Mouse (Mus musculus) CD4-positive, CD25-positive, alpha-beta regulatory T cell (primary cell): Measurements from ENCODE around the gene AW549877. TPM values are rescaled to one million over a fixed set of nuclear protein-coding genes. Genes with fewer than 3 reads are reported as not detected.

Experiments used
- polyA plus RNA-seq: library from polyadenylated mRNA; unstranded; fragments of 100-300 nt; shearing (Covaris generic); gene quantifications from one replicate; pipeline ENCODE4 v1.2.1, GENCODE M21; 2017

AW549877 gene
- 46.4 TPM for polyA plus RNA-seq

DNA sequence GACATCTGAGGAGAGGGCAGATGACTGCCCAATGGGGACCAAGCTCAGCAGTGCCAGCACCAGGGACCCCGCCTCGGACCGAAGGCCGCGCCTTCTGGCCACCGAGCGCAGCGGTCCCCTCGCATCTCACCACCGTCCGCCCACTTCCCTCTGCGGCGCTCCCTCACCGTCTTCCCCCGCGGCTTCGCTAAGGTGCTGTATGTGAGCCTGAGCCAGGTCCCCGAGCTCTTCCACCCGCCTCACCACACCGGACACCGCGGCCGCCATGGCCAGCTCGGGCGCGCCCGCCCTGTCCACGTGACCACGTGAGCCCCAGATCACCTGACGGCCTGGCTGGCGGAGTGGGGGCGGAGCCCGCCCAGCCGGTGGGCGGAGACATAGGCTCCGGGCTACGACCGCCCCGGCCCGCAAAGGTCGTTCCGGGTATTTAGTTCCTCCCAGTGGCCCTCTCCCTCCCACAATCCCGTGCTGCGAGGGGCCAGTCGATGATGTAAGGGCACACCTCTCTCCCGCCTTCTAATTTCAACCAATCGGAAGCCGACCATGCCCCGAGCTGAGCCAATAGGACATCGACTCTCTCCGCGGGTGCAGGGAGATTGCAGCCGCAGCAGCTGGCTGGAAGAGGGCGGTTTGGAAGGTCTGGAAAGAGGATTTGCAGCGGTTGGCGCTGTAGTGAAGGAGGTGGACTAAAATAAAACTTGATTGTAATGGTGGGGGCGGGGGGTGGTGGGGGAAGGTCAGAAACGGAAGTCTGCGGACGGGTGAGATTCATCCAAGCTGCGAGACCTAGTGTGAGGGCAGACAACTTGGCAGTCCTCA lies at the start of gene AW549877:
AW549877 (minus strand) TSS at position 297 of the 819 bp plus-strand sequence.

DNA sequence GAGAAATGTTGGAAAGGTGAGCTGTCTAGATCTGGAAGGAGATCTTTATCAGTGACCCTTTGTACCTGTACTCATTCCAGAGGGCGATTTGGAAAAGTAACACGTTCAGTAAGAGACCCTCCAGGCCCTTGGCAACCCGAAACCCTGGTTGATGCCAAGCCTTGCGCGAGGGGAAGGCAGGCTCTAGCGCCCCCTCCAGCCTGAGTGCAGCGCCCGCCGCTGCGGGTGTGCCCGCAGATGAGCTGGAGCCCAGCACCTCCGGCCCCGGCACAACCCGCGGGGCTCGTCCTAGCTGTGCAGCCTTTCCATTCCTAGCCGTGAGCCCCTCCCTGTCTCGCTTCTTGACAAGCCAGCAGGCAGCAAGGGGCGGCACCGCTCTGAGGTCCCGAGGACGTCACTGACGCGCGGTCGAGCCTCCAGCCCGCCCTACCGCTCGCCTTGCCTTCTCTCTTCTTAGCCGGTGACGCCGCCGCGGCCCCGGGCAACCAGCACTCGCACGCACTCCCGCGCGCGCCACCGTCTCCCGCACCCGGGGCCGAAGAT lies 30.8 kb upstream of the AW549877 start, which contains the start of gene Oxct1:
Oxct1 (plus strand) TSS at position 153 of the 543 bp plus-strand sequence.

DNA sequence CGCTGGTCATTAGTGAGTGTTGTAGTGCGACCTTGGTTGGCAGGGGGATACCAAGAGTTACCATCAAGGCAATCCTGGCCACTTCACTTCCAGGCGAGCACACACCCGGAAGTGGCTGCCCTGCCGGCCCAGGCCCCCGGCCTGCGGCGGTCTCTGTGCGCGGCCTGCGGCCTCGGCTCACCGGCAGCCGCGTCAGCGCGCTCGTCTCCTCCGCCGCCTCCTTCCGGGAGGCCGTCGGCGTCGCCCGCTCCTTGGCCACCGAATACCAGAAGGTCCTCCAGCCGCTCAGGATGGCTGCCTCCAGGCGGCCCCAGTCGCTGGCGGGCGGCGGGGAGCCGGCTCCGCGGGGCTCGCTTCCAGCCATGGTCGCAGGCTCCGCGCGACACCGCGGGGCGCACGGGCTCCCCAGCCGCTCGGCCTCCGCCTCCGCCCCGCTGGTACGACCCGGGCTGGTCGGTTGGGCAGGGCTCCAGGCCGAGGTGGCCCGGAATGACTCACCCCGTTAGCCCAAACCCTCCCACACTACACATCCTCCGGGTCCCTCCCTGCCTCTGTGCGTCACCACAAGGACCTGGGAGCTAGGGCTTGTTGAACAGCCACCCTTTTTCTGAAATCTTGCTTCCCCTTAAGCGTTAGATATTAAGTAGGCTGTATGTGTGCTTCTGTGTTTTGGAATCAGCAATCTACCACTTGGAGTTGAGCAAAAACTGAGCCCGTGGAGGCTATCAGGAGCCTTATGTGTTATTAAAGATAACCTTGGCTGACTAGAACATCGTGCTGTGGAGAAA lies 16.3 kb downstream of the AW549877 start, which contains the start of gene Fbxo4:
Fbxo4 (minus strand) TSS at position 513 of the 788 bp plus-strand sequence.

Other genes starting within 250 kb of the AW549877 start
- 22.5 TPM for gene Fbxo4, start 16.2 kb downstream of the AW549877 start, polyA plus RNA-seq
- 78.2 TPM for gene Oxct1, start 30.6 kb upstream of the AW549877 start, polyA plus RNA-seq